Mouse (Mus musculus) hindbrain, embryonic 12.5 days (tissue): ENCODE measurements at regions not wholly inside any gene's neighbourhood (a gene's known extent, or its start where the extent isn't known, plus 50 kb on each side); places are given as distances from the start of the nearest gene placed in this dataset.

Experiments
- ATAC-seq: fragments of 200-750 bp; cut with Nextera tagmentation; 2 replicates; pipeline ENCODE4 v1.8.0; 2017; ENCODE audit warnings: moderate TSS enrichment; ENCODE audit not compliant: low FRiP score
- H3K27ac ChIP-seq: fragments of 300-500 bp; sonication (generic); 2 replicates; pipeline ENCODE4 v1.5.1; 2016; ENCODE audit warnings: mild to moderate bottlenecking
- H3K27me3 ChIP-seq: fragments of 300-500 bp; sonication (generic); 2 replicates; pipeline ENCODE4 v1.6.1; 2016; ENCODE audit warnings: mild to moderate bottlenecking
- H3K36me3 ChIP-seq: fragments of 300-500 bp; sonication (generic); 2 replicates; pipeline ENCODE4 v1.6.1; 2016; ENCODE audit warnings: mild to moderate bottlenecking
- H3K4me1 ChIP-seq: fragments of 300-500 bp; sonication (generic); 2 replicates; pipeline ENCODE4 v1.6.1; 2016
- H3K4me2 ChIP-seq: fragments of 300-500 bp; sonication (generic); replicated peaks from 2 replicates; pipeline ENCODE4 v1.6.1; 2016; ENCODE audit warnings: mild to moderate bottlenecking
- H3K4me3 ChIP-seq: fragments of 300-500 bp; sonication (generic); 2 replicates; pipeline ENCODE4 v1.5.1; 2016; ENCODE audit warnings: mild to moderate bottlenecking
- H3K9ac ChIP-seq: fragments of 300-500 bp; sonication (generic); 2 replicates; pipeline ENCODE4 v1.6.1; 2016; ENCODE audit warnings: mild to moderate bottlenecking, moderate library complexity
- H3K9me3 ChIP-seq: fragments of 300-500 bp; sonication (generic); replicated peaks from 2 replicates; pipeline ENCODE4 v1.6.1; 2016; ENCODE audit warnings: mild to moderate bottlenecking
- WGBS: fragments of 180-500 bp; shearing (Covaris S2); methylation state at CpG from one replicate; pipeline ENCODE4 v1.1.7; 2016; 5-methylcytosine and 5-hydroxymethylcytosine counted together

GRCm38 (mm10) chr2:45239501-45240292 lies 122.5 kb upstream of the Zeb2 start:
- Histone ChIP-seq H3K36me3 (no peaks in the 10 kb centered on the region), H3K9me3 (no peaks in the 10 kb centered on the region), H3K27me3 (no peaks in the 10 kb centered on the region), H3K4me1 (no peaks in the 10 kb centered on the region), H3K4me2 (no peak overlapping the region), H3K9ac (no peak overlapping the region), H3K4me3 (no peak overlapping the region), H3K27ac (no peak overlapping the region)
- 85% methylated on average over 16 of the region's 16 CpGs for WGBS
- no peak for ATAC-seq

GRCm38 (mm10) chr2:45239001-45239400 lies 121.8 kb upstream of the Zeb2 start:
- H3K27ac ChIP-seq: no peak overlapping the region
- no peaks in the 10 kb centered on the region for H3K36me3 ChIP-seq
- no peaks in the 10 kb centered on the region for H3K27me3 ChIP-seq
- no peaks in the 10 kb centered on the region for H3K9me3 ChIP-seq
- ATAC-seq: no peak
- 97% methylated on average over 6 of the region's 6 CpGs for WGBS
- no peak overlapping the region for H3K4me3 ChIP-seq
- H3K4me1 ChIP-seq: no peaks in the 10 kb centered on the region
- H3K4me2 ChIP-seq: no peak overlapping the region
- no peak overlapping the region for H3K9ac ChIP-seq

GRCm38 (mm10) chr2:45236168-45236700 lies 119.0 kb upstream of the Zeb2 start:
- Histone ChIP-seq H3K27me3 (no peaks in the 10 kb centered on the region), H3K36me3 (no peaks in the 10 kb centered on the region), H3K4me2 (no peak overlapping the region), H3K9me3 (no peaks in the 10 kb centered on the region), H3K9ac (no peak overlapping the region), H3K27ac (no peak overlapping the region), H3K4me1 (no peaks in the 10 kb centered on the region), H3K4me3 (no peak overlapping the region)
- WGBS: 98% methylated on average over 13 of the region's 13 CpGs
- no peak for ATAC-seq

GRCm38 (mm10) chr2:45234148-45234547 lies 117.0 kb upstream of the Zeb2 start:
- H3K36me3 ChIP-seq: no peaks in the 10 kb centered on the region
- H3K27me3 ChIP-seq: no peaks in the 10 kb centered on the region
- WGBS: 94% methylated on average over 1 of the region's 1 CpGs

GRCm38 (mm10) chr2:45230351-45231209 lies 113.4 kb upstream of the Zeb2 start:
- Histone ChIP-seq H3K9ac (no peak overlapping the region), H3K4me2 (no peak overlapping the region), H3K36me3 (no peaks in the 10 kb centered on the region), H3K4me3 (no peak overlapping the region), H3K27ac (no peak overlapping the region), H3K4me1 (peaks cover 12% of the 10 kb centered on the region), H3K27me3 (no peaks in the 10 kb centered on the region), H3K9me3 (no peaks in the 10 kb centered on the region)
- WGBS: 76% methylated on average over 11 of the region's 11 CpGs
- no peak for ATAC-seq

More at GRCm38 (mm10) chr2:45234148-45234547, 117.0 kb upstream of the Zeb2 start:
- Histone ChIP-seq H3K4me2 (no peak overlapping the region), H3K4me1 (no peaks in the 10 kb centered on the region), H3K27ac (no peak overlapping the region), H3K4me3 (no peak overlapping the region), H3K9ac (no peak overlapping the region), H3K9me3 (no peaks in the 10 kb centered on the region)
- ATAC-seq: no peak

- Histone ChIP-seq H3K9ac (no peak overlapping the region), H3K4me1 (peaks cover 16% of the 10 kb centered on the region), H3K27me3 (no peaks in the 10 kb centered on the region), H3K9me3 (no peaks in the 10 kb centered on the region), H3K27ac (no peak overlapping the region), H3K4me3 (no peak overlapping the region), H3K4me2 (no peak overlapping the region), H3K36me3 (no peaks in the 10 kb centered on the region)
- ATAC-seq: no peak
- WGBS: 84% methylated on average over 6 of the region's 6 CpGs
These were observed 112.3 kb upstream of the Zeb2 start for GRCm38 (mm10) chr2:45229501-45229900.

GRCm38 (mm10) chr2:45227276-45227944 lies 110.2 kb upstream of the Zeb2 start:
- peak overlapping the region; percentile 19 for H3K4me2 ChIP-seq
- WGBS: 24% methylated on average over 14 of the region's 14 CpGs
- no peak; the same call in 1 of the 2 replicates for ATAC-seq

GRCm38 (mm10) chr2:45226045-45226370 lies 108.8 kb upstream of the Zeb2 start:
- peak overlapping the region; percentile 82 for H3K27ac ChIP-seq
- H3K9ac ChIP-seq: no peak overlapping the region
- H3K4me3 ChIP-seq: no peak overlapping the region
- H3K36me3 ChIP-seq: no peaks in the 10 kb centered on the region
- no peak for ATAC-seq
- 43% methylated on average over 4 of the region's 4 CpGs for WGBS
- peaks cover 16% of the 10 kb centered on the region for H3K4me1 ChIP-seq
- H3K9me3 ChIP-seq: no peaks in the 10 kb centered on the region
- H3K27me3 ChIP-seq: no peaks in the 10 kb centered on the region
- H3K4me2 ChIP-seq: peak overlapping the region; percentile 22; the same call in 1 of the 2 replicates

More at GRCm38 (mm10) chr2:45227276-45227944, 110.2 kb upstream of the Zeb2 start:
- peaks cover 16% of the 10 kb centered on the region for H3K4me1 ChIP-seq
- no peak overlapping the region for H3K4me3 ChIP-seq
- no peak overlapping the region for H3K9ac ChIP-seq
- no peaks in the 10 kb centered on the region for H3K9me3 ChIP-seq
- no peaks in the 10 kb centered on the region for H3K36me3 ChIP-seq
- H3K27me3 ChIP-seq: no peaks in the 10 kb centered on the region
- H3K27ac ChIP-seq: no peak overlapping the region

- peaks cover 16% of the 10 kb centered on the region for H3K4me1 ChIP-seq
- no peaks in the 10 kb centered on the region for H3K9me3 ChIP-seq
- 15% methylated on average over 9 of the region's 9 CpGs for WGBS
- no peaks in the 10 kb centered on the region for H3K36me3 ChIP-seq
- ATAC-seq: peak; percentile 95
- peak overlapping the region; percentile 22; the same call in 1 of the 2 replicates for H3K4me2 ChIP-seq
- no peaks in the 10 kb centered on the region for H3K27me3 ChIP-seq
- H3K4me3 ChIP-seq: no peak overlapping the region
- no peak overlapping the region for H3K9ac ChIP-seq
- peak overlapping the region; percentile 82 for H3K27ac ChIP-seq
These were observed 108.3 kb upstream of the Zeb2 start for GRCm38 (mm10) chr2:45225364-45226044.

- no peaks in the 10 kb centered on the region for H3K27me3 ChIP-seq
- H3K36me3 ChIP-seq: no peaks in the 10 kb centered on the region
- no peak overlapping the region for H3K4me2 ChIP-seq
- H3K9me3 ChIP-seq: no peaks in the 10 kb centered on the region
- no peak for ATAC-seq
- H3K9ac ChIP-seq: no peak overlapping the region
- H3K4me1 ChIP-seq: peaks cover 12% of the 10 kb centered on the region
- H3K4me3 ChIP-seq: no peak overlapping the region
- 67% methylated on average over 13 of the region's 13 CpGs for WGBS
- no peak overlapping the region for H3K27ac ChIP-seq
These were observed 105.0 kb upstream of the Zeb2 start for GRCm38 (mm10) chr2:45222213-45222612.

GRCm38 (mm10) chr2:45219851-45220250 lies 102.7 kb upstream of the Zeb2 start:
- H3K27me3 ChIP-seq: no peaks in the 10 kb centered on the region
- no peak overlapping the region for H3K27ac ChIP-seq
- no peak overlapping the region for H3K4me2 ChIP-seq
- no peak overlapping the region for H3K9ac ChIP-seq
- no peaks in the 10 kb centered on the region for H3K4me1 ChIP-seq
- H3K36me3 ChIP-seq: no peaks in the 10 kb centered on the region
- no peak for ATAC-seq
- whole genome bisulfite sequencing: 55% methylated on average over 5 of the region's 5 CpGs
- H3K4me3 ChIP-seq: no peak overlapping the region
- no peaks in the 10 kb centered on the region for H3K9me3 ChIP-seq
